Mouse (Mus musculus): ENCODE measurements around the gene Tas1r1.

DNA sequence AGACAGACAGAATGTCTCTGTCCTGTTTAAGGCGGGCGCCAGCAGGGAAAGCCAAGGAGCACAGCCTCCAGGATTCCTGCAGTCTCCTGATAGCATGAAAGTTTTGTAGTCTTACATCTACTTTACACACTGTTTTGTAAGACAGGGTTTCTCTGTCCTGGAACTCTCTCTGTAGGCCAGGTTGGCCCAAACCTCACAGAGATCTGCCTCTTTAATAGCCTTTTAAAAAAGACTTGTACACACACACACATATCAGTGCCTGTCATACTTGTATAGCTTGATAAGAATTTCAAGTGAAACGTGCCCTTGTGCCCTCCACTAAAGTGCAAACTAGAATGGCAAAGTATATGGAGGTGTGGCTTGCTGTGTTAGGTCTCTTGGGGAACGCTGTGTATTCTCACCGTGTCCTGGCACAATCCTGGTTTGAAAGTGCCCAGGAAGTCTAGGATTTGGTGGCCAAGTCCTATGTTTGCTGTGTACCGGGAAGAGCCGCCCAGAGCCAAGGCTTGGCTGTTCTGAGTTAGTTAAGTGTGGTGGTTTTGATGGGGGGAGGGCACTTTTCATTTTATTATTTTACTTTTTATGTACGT lies 27.1 kb downstream of the Tas1r1 start:
- TF ChIP-seq GATA1 (IDR thresholded peaks at IDR 0.05; ENCODE audit: low read length) (no peak), TAL1 (IDR thresholded peaks at IDR 0.05; ENCODE audit: low read length) (no peak)

Data from erythroblast, embryonic 14.5 days (primary cell).